Mouse (Mus musculus) MEL (cell line): ENCODE data around the gene 2410004B18Rik.

Experiments
- CHD1 ChIP-seq: IDR thresholded peaks from 2 replicates; pipeline ENCODE4 v1.6.1; 2012; ENCODE audit warnings: low read depth, mild to moderate bottlenecking, inconsistent platforms, low read length, improper control_type of control experiment
- CTCF ChIP-seq, 3 experiments: IDR thresholded peaks in 2 of 3; conservative IDR thresholded peaks in 1 of 3; 2 replicates each; pipeline ENCODE4 v1.5.1; 2011 to 2012; ENCODE audit warnings: low read length in 3 of 3, low read depth in 2 of 3, mild to moderate bottlenecking in 2 of 3, improper control_type of control experiment in 1 of 3, inconsistent platforms in 1 of 3, mixed read lengths in 1 of 3, moderate library complexity in 1 of 3; ENCODE audit not compliant: control insufficient read depth in 1 of 3, insufficient read depth in 1 of 3, poor library complexity in 1 of 3, severe bottlenecking in 1 of 3
- EP300 ChIP-seq, 2 experiments: IDR thresholded peaks; 2 replicates each; pipeline ENCODE4 v1.6.1; 2011; ENCODE audit warnings: improper control_type of control experiment in 2 of 2, low read length in 2 of 2, low read depth in 1 of 2, mild to moderate bottlenecking in 1 of 2
- ETS1 ChIP-seq: IDR thresholded peaks from 2 replicates; pipeline ENCODE4 v1.6.1; 2012; ENCODE audit warnings: low read depth, mild to moderate bottlenecking, inconsistent platforms, low read length, improper control_type of control experiment, moderate library complexity
- GATA1 ChIP-seq: IDR thresholded peaks from 2 replicates; pipeline ENCODE4 v1.6.1; 2011; ENCODE audit warnings: low read depth, low read length, improper control_type of control experiment
- HCFC1 ChIP-seq: IDR thresholded peaks from 2 replicates; pipeline ENCODE4 v1.6.1; 2012; ENCODE audit warnings: low read depth, mild to moderate bottlenecking, inconsistent platforms, low read length, improper control_type of control experiment, moderate library complexity
- MAX ChIP-seq: IDR thresholded peaks from 2 replicates; pipeline ENCODE4 v1.6.1; 2011; ENCODE audit warnings: low read length, improper control_type of control experiment
- MAZ ChIP-seq: IDR thresholded peaks from 2 replicates; pipeline ENCODE4 v1.6.1; 2012; ENCODE audit warnings: low read depth, mild to moderate bottlenecking, inconsistent platforms, low read length, improper control_type of control experiment
- NELFE ChIP-seq: IDR thresholded peaks from 2 replicates; pipeline ENCODE4 v1.6.1; 2011; ENCODE audit warnings: low read depth, low read length, improper control_type of control experiment
- POLR2A ChIP-seq, 2 experiments: IDR thresholded peaks; 2 replicates each; pipeline ENCODE4 v1.6.1; 2011 to 2012; ENCODE audit warnings: low read length in 2 of 2, mild to moderate bottlenecking in 2 of 2, control low read depth in 1 of 2, improper control_type of control experiment in 1 of 2, low read depth in 1 of 2, moderate library complexity in 1 of 2; ENCODE audit not compliant: control insufficient read depth in 1 of 2, insufficient read depth in 1 of 2, poor library complexity in 1 of 2
- SIN3A ChIP-seq: IDR thresholded peaks from 2 replicates; pipeline ENCODE4 v1.6.1; 2012; ENCODE audit warnings: low read length, improper control_type of control experiment, inconsistent platforms
- ZC3H11A ChIP-seq: IDR thresholded peaks from 2 replicates; pipeline ENCODE4 v1.6.1; 2012; ENCODE audit warnings: low read depth, mild to moderate bottlenecking, inconsistent platforms, low read length, improper control_type of control experiment

DNA sequence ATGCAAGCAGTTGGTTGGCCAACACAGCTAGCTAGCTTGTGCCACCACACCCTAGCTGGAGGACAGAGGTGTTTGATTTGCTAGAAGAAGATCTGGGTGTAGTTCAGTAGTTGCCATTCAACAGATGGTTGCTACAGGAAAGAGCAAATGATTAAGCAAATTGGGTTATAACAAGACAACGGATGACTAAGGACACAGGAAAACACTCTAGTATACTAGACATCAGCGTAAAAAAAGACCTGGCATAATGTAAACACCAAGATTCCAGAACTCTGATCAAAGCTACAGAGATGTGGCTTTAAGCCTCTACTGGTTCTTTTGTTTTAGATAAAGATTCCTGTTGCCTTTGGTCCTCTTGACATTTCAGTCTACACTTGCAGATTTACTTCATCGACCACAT, 14.8 kb upstream of the 2410004B18Rik start:
- TF ChIP-seq POLR2A (IDR thresholded peaks at IDR 0.05; ENCODE audit: control insufficient read depth in 1 of 2, insufficient read depth in 1 of 2, low read depth in 1 of 2, low read length in 2 of 2, poor library complexity in 1 of 2) (no peak), CTCF (IDR thresholded peaks at IDR 0.05 in 2 of 3, conservative IDR thresholded peaks at IDR 0.05 in 1 of 3; ENCODE audit: control insufficient read depth in 1 of 3, insufficient read depth in 1 of 3, low read depth in 2 of 3, low read length in 3 of 3, poor library complexity in 1 of 3, severe bottlenecking in 1 of 3) (no peak), MAZ (no peak), EP300 (IDR thresholded peaks at IDR 0.05; ENCODE audit: low read depth in 1 of 2, low read length in 2 of 2) (peak in 1 of 2 experiments; percentile 12; a peak in 1 of 4 replicates), GATA1 (no peak), NELFE (no peak), SIN3A (no peak), ETS1 (no peak), MAX (no peak), HCFC1 (no peak), ZC3H11A (no peak), CHD1 (no peak)
